Mouse (Mus musculus) stomach, postnatal 0 days (tissue): ENCODE measurements around the gene Npas2. TPM values are rescaled to one million over a fixed set of nuclear protein-coding genes. Genes with fewer than 3 reads are reported as not detected.

Experiments used
- ATAC-seq: fragments of 200-750 bp; cut with Nextera tagmentation; 2 replicates; pipeline ENCODE4 v1.8.0; 2017; ENCODE audit not compliant: low FRiP score, low TSS enrichment
- DNase-seq: peaks from one replicate; pipeline ENCODE4 v3.0.0-alpha.2; 2016; ENCODE audit warnings: low spot score
- H3K27ac ChIP-seq: fragments of 300-500 bp; sonication (generic); replicated peaks from 2 replicates; pipeline ENCODE4 v1.5.1; 2014; ENCODE audit warnings: mild to moderate bottlenecking, control low read depth
- H3K27me3 ChIP-seq: fragments of 300-500 bp; sonication (generic); 2 replicates; pipeline ENCODE4 v1.6.1; 2014; ENCODE audit warnings: low read length; ENCODE audit not compliant: control insufficient read depth, insufficient read depth
- H3K36me3 ChIP-seq: fragments of 300-500 bp; sonication (generic); 2 replicates; pipeline ENCODE4 v1.6.1; 2014; ENCODE audit warnings: low read length, mixed read lengths; ENCODE audit not compliant: control insufficient read depth, insufficient read depth
- H3K4me1 ChIP-seq: fragments of 300-500 bp; sonication (generic); replicated peaks from 2 replicates; pipeline ENCODE4 v1.6.1; 2014; ENCODE audit warnings: antibody characterized with exemption; ENCODE audit not compliant: control insufficient read depth, insufficient read depth
- H3K4me2 ChIP-seq: fragments of 300-500 bp; sonication (generic); replicated peaks from 2 replicates; pipeline ENCODE4 v1.6.1; 2014; ENCODE audit warnings: low read depth, mild to moderate bottlenecking, control low read depth, moderate library complexity
- H3K4me3 ChIP-seq: fragments of 300-500 bp; sonication (generic); 2 replicates; pipeline ENCODE4 v1.5.1; 2014; ENCODE audit warnings: low read depth, low read length, control low read depth
- H3K9ac ChIP-seq: fragments of 300-500 bp; sonication (generic); 2 replicates; pipeline ENCODE4 v1.6.1; 2014; ENCODE audit warnings: mild to moderate bottlenecking, low read length, control low read depth, mixed read lengths
- H3K9me3 ChIP-seq: fragments of 300-500 bp; sonication (generic); 2 replicates; pipeline ENCODE4 v1.6.1; 2016; ENCODE audit warnings: low read length; ENCODE audit not compliant: control insufficient read depth
- CTCF ChIP-seq: IDR thresholded peaks from 2 replicates; pipeline ENCODE4 v1.5.1; 2016; ENCODE audit warnings: antibody characterized with exemption, low read depth, mild to moderate bottlenecking, moderate library complexity
- EP300 ChIP-seq: optimal IDR thresholded peaks from 2 replicates; pipeline ENCODE3; 2016; ENCODE audit warnings: antibody characterized with exemption
- WGBS: fragments of 180-500 bp; shearing (Covaris S2); extraction: QIAGEN DNeasy Blood & Tissue Kit; methylation state at CpG from one replicate; pipeline ENCODE4 v1.1.7; 2014; 5-methylcytosine and 5-hydroxymethylcytosine counted together
- polyA plus RNA-seq: library from polyadenylated mRNA; unstranded; fragments of >200 nt; fragmentation: Nextera tagmentation; extraction: Ambion mirVana; gene quantifications from 2 replicates; pipeline ENCODE4 v1.2.1, GENCODE M21; 2015

Gene Npas2
- polyA plus RNA-seq, 1 experiment from 2014 or later: 1.7 TPM

- Histone ChIP-seq H3K27me3 (no peaks in the 10 kb centered on the region), H3K4me1 (no peaks in the 10 kb centered on the region), H3K4me3 (no peak overlapping the region), H3K4me2 (no peak overlapping the region), H3K9me3 (no peaks in the 10 kb centered on the region), H3K36me3 (no peaks in the 10 kb centered on the region), H3K27ac (no peak overlapping the region), H3K9ac (no peak overlapping the region)
- DNase-seq (no peak), ATAC-seq (no peak)
- TF ChIP-seq CTCF (no peak), EP300 (no peak)
- 62% methylated on average over 10 of the region's 10 CpGs for WGBS
Measured at GRCm38 (mm10) chr1:39205021-39205420, 11.5 kb downstream of the Npas2 start.

GRCm38 (mm10) chr1:39205697-39206096, 12.2 kb downstream of the Npas2 start:
- Histone ChIP-seq H3K27me3 (no peaks in the 10 kb centered on the region), H3K36me3 (no peaks in the 10 kb centered on the region), H3K27ac (no peak overlapping the region), H3K9ac (no peak overlapping the region), H3K4me3 (no peak overlapping the region), H3K4me1 (no peaks in the 10 kb centered on the region), H3K9me3 (no peaks in the 10 kb centered on the region), H3K4me2 (no peak overlapping the region)
- ATAC-seq (0 out of 2 replicates have a peak, but pooled peaks have one; percentile 10), DNase-seq (no peak)
- no peak for TF ChIP-seq EP300
- TF ChIP-seq CTCF: no peak
- 50% methylated on average over 4 of the region's 4 CpGs for WGBS

- TF ChIP-seq EP300: no peak
- TF ChIP-seq CTCF: peak; percentile 66
- Histone ChIP-seq H3K36me3 (no peaks in the 10 kb centered on the region), H3K4me2 (no peak overlapping the region), H3K9me3 (no peaks in the 10 kb centered on the region), H3K27me3 (no peaks in the 10 kb centered on the region), H3K4me1 (no peaks in the 10 kb centered on the region), H3K9ac (no peak overlapping the region), H3K27ac (no peak overlapping the region), H3K4me3 (no peak overlapping the region)
- DNase-seq (no peak), ATAC-seq (0 out of 2 replicates have a peak, but pooled peaks have one; percentile 45)
- 35% methylated on average over 7 of the region's 7 CpGs for WGBS
Measured at GRCm38 (mm10) chr1:39206942-39207341, 13.4 kb downstream of the Npas2 start.

- ATAC-seq (no peak), DNase-seq (no peak)
- 77% methylated on average over 5 of the region's 5 CpGs for WGBS
- no peak for TF ChIP-seq EP300
- TF ChIP-seq CTCF: peak; percentile 55
- Histone ChIP-seq H3K4me2 (no peak overlapping the region), H3K27ac (no peak overlapping the region), H3K4me1 (no peaks in the 10 kb centered on the region), H3K9ac (no peak overlapping the region), H3K27me3 (no peaks in the 10 kb centered on the region), H3K36me3 (no peaks in the 10 kb centered on the region), H3K9me3 (no peaks in the 10 kb centered on the region), H3K4me3 (no peak overlapping the region)
Measured at GRCm38 (mm10) chr1:39210928-39211327, 17.4 kb downstream of the Npas2 start.

GRCm38 (mm10) chr1:39212982-39213381, 19.5 kb downstream of the Npas2 start:
- no peaks in the 10 kb centered on the region for H3K4me1 ChIP-seq
- TF ChIP-seq CTCF (no peak), EP300 (no peak)
- ATAC-seq (peak; percentile 40; the same call in 1 of the 2 replicates), DNase-seq (peak; percentile 42)
- H3K9me3 ChIP-seq: no peaks in the 10 kb centered on the region
- no peak overlapping the region for H3K27ac ChIP-seq
- WGBS: 55% methylated on average over 6 of the region's 6 CpGs
- no peaks in the 10 kb centered on the region for H3K36me3 ChIP-seq
- no peak overlapping the region for H3K4me3 ChIP-seq
- no peaks in the 10 kb centered on the region for H3K27me3 ChIP-seq
- H3K4me2 ChIP-seq: no peak overlapping the region
- H3K9ac ChIP-seq: no peak overlapping the region

- ATAC-seq: no peak
- Histone ChIP-seq H3K4me1 (no peaks in the 10 kb centered on the region), H3K9me3 (no peaks in the 10 kb centered on the region), H3K4me2 (no peak overlapping the region), H3K27me3 (no peaks in the 10 kb centered on the region), H3K4me3 (no peak overlapping the region), H3K9ac (no peak overlapping the region), H3K36me3 (no peaks in the 10 kb centered on the region), H3K27ac (no peak overlapping the region)
- DNase-seq: no peak
- 82% methylated on average over 3 of the region's 3 CpGs for WGBS
- TF ChIP-seq EP300 (no peak), CTCF (peak; percentile 61)
Measured at GRCm38 (mm10) chr1:39217584-39217983, 24.1 kb downstream of the Npas2 start.
